Mouse (Mus musculus) WW6 (cell line): ENCODE data around the gene Dtd1.

Experiments used
- DNase-seq: peaks from one replicate; pipeline ENCODE4 v3.0.0-alpha.2; 2013; ENCODE audit warnings: low read depth, low spot score

The Dtd1 gene

GRCm38 (mm10) chr2:144768375-144769117 is 168.8 kb downstream of the Dtd1 start:
- DNase-seq: no peak

- no peak for DNase-seq
Measured at GRCm38 (mm10) chr2:144769118-144769496, 169.4 kb downstream of the Dtd1 start.

- no peak for DNase-seq
Measured at GRCm38 (mm10) chr2:144769556-144769955, 169.9 kb downstream of the Dtd1 start.

GRCm38 (mm10) chr2:144770452-144770941 is 170.8 kb downstream of the Dtd1 start:
- DNase-seq: no peak

- no peak for DNase-seq
Measured at GRCm38 (mm10) chr2:144771841-144772240, 172.1 kb downstream of the Dtd1 start.

GRCm38 (mm10) chr2:144774636-144775160 is 175.0 kb downstream of the Dtd1 start:
- DNase-seq: no peak

- DNase-seq: no peak
Measured at GRCm38 (mm10) chr2:144775626-144776025, 175.9 kb downstream of the Dtd1 start.

GRCm38 (mm10) chr2:144779263-144779662 is 179.6 kb downstream of the Dtd1 start:
- DNase-seq: no peak

GRCm38 (mm10) chr2:144780731-144781130 is 181.0 kb downstream of the Dtd1 start:
- no peak for DNase-seq

GRCm38 (mm10) chr2:144781871-144782270 is 182.2 kb downstream of the Dtd1 start:
- DNase-seq: no peak

GRCm38 (mm10) chr2:144782481-144782880 is 182.8 kb downstream of the Dtd1 start:
- no peak for DNase-seq

- no peak for DNase-seq
Measured at GRCm38 (mm10) chr2:144783190-144783589, 183.5 kb downstream of the Dtd1 start.

- DNase-seq: no peak
Measured at GRCm38 (mm10) chr2:144783831-144784230, 184.1 kb downstream of the Dtd1 start.

- no peak for DNase-seq
Measured at GRCm38 (mm10) chr2:144791671-144792294, 192.1 kb downstream of the Dtd1 start.

GRCm38 (mm10) chr2:144797515-144797914 is 197.8 kb downstream of the Dtd1 start:
- DNase-seq: no peak

- DNase-seq: no peak
Measured at GRCm38 (mm10) chr2:144807766-144808754, 208.4 kb downstream of the Dtd1 start.
